Mouse (Mus musculus) monocyte, adult 2 months (primary cell): Measurements from ENCODE around the gene Cda.

ENCODE experiments used
- DNase-seq, 2 experiments: peaks; one replicate each; pipeline ENCODE4 v3.0.0; 2022; ENCODE audit warnings: low spot score in 2 of 2, low read depth in 1 of 2

The Cda gene

GRCm38 (mm10) chr4:138368498-138369260 lies 887 bp upstream of the Cda start:
- DNase-seq = no peak

- DNase-seq = no peak
These were observed 1.2 kb downstream of the Cda start for GRCm38 (mm10) chr4:138366561-138366960.

- DNase-seq = no peak
These were observed 4.3 kb downstream of the Cda start for GRCm38 (mm10) chr4:138363511-138363910.

GRCm38 (mm10) chr4:138362883-138363282 lies 4.9 kb downstream of the Cda start:
- DNase-seq = no peak

- DNase-seq = no peak
These were observed 6.4 kb downstream of the Cda start for GRCm38 (mm10) chr4:138361370-138361821.

- DNase-seq = no peak
These were observed 9.6 kb downstream of the Cda start for GRCm38 (mm10) chr4:138358176-138358575.

- no peak for DNase-seq
These were observed 11.2 kb downstream of the Cda start for GRCm38 (mm10) chr4:138356551-138356950.

GRCm38 (mm10) chr4:138356141-138356540 lies 11.7 kb downstream of the Cda start:
- DNase-seq = no peak

- no peak for DNase-seq
These were observed 12.3 kb downstream of the Cda start for GRCm38 (mm10) chr4:138355496-138355895.

GRCm38 (mm10) chr4:138353438-138354171 lies 14.2 kb downstream of the Cda start:
- no peak for DNase-seq

GRCm38 (mm10) chr4:138352692-138353091 lies 15.1 kb downstream of the Cda start:
- DNase-seq = no peak

- DNase-seq = no peak
These were observed 16.0 kb downstream of the Cda start for GRCm38 (mm10) chr4:138351821-138352220.

- DNase-seq = no peak
These were observed 19.1 kb downstream of the Cda start for GRCm38 (mm10) chr4:138348716-138349115.

GRCm38 (mm10) chr4:138347280-138347679 lies 20.5 kb downstream of the Cda start:
- no peak for DNase-seq

- no peak for DNase-seq
These were observed 22.8 kb downstream of the Cda start for GRCm38 (mm10) chr4:138344891-138345545.

GRCm38 (mm10) chr4:138343341-138343837 lies 24.4 kb downstream of the Cda start:
- no peak for DNase-seq

- DNase-seq = no peak
These were observed 25.0 kb downstream of the Cda start for GRCm38 (mm10) chr4:138342778-138343177.

GRCm38 (mm10) chr4:138342048-138342447 lies 25.7 kb downstream of the Cda start:
- no peak for DNase-seq

- no peak for DNase-seq
These were observed 26.4 kb downstream of the Cda start for GRCm38 (mm10) chr4:138341393-138341792.

- DNase-seq = no peak
These were observed 27.8 kb downstream of the Cda start for GRCm38 (mm10) chr4:138339963-138340362.

GRCm38 (mm10) chr4:138337341-138337740 lies 30.5 kb downstream of the Cda start:
- no peak for DNase-seq

GRCm38 (mm10) chr4:138336876-138337275 lies 30.9 kb downstream of the Cda start:
- DNase-seq = no peak
